Mouse (Mus musculus): ENCODE data around the gene Dclk1. TPM values are rescaled to one million over a fixed set of nuclear protein-coding genes. Genes with fewer than 3 reads are reported as not detected.

The Dclk1 gene
- polyA plus RNA-seq, 1 experiment from 2014 or later = 75.0 TPM

DNA sequence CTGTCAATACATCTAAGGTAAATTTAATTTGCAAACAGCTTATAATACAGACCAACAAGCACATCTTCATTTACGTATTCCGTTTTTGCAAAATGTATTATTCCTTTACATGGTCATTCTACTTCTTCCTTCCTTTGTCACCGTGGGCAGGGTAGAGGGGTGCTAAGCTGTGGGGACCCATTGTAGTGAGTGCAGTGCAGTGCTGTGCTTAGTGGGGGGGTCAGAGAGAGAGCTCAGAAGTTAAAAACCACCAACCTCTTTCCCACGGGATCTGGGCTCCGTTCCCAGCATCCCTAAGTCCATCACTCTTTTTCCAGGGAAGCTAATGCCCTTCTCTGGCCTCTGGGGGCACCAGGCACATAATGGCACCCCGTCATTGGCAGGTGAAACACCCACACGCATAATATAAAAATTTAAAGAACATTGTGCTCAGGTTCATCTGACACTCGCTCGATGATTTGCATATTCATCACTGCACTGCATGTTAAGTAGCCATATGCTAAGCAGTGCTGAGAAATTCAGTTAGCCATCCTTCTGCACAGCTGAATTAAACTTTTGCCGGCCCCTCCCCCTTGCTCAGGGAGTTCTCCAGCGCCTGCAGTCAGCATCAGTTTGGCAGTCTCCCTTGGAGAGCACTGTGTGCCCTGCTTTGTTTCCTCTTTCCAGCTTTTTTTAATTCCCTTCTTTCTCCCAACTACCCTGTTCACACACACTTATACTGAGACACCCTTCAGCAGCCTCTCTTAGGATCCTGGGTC lies 181.7 kb downstream of the Dclk1 start:
- Histone ChIP-seq H3K4me3 (ENCODE audit: low read depth, low read length) (no peak overlapping the region), H3K27ac (replicated peaks; ENCODE audit: low read depth, low read length) (no peak overlapping the region), H3K4me2 (ENCODE audit: low read depth, low read length) (no peak overlapping the region), H3K36me3 (ENCODE audit: control insufficient read depth, insufficient read depth, low read length) (no peaks in the 10 kb centered on the region), H3K4me1 (ENCODE audit: control insufficient read depth, insufficient read depth, low read length) (peaks cover 15% of the 10 kb centered on the region), H3K27me3 (replicated peaks; ENCODE audit: control insufficient read depth, insufficient read depth, low read length) (no peaks in the 10 kb centered on the region), H3K9ac (ENCODE audit: low read depth, low read length) (no peak overlapping the region), H3K9me3 (ENCODE audit: control insufficient read depth, low read length) (no peaks in the 10 kb centered on the region)
- DNase-seq (ENCODE audit: low spot score) = peak; percentile 69
- WGBS = 24% methylated on average over 11 of the region's 11 CpGs
- peak; percentile 71 for ATAC-seq (ENCODE audit: low read depth)

DNA sequence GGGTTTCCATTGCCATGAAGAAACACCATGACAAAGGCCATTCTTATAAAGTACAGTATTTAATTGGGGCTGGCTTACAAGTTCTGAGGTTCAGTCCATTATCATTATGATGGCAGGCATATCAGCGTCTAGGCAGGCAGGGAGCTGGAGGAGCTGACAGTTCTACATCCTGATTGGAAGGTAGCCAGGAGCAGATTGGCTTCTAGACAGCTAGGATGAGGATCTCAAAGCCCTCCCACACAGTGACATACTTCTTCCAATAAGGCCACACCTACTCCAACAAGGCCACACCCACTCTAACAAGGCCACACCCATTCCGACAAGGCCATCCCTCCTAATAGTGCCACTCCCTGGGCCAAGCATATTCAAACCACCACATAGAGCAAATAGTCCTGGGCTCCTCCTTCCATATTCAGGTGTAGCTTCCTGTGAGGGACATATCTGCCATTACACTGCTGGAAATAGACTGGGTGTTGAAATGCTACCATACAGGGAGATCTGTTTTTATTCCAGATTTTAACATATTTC lies 187.9 kb downstream of the Dclk1 start:
- Histone ChIP-seq H3K9ac (ENCODE audit: low read depth, low read length) (no peak overlapping the region), H3K27ac (replicated peaks; ENCODE audit: low read depth, low read length) (no peak overlapping the region), H3K4me1 (ENCODE audit: control insufficient read depth, insufficient read depth, low read length) (peaks cover 4% of the 10 kb centered on the region; the same call in 1 of the 2 replicates), H3K9me3 (ENCODE audit: control insufficient read depth, low read length) (no peaks in the 10 kb centered on the region), H3K4me2 (ENCODE audit: low read depth, low read length) (no peak overlapping the region), H3K27me3 (replicated peaks; ENCODE audit: control insufficient read depth, insufficient read depth, low read length) (no peaks in the 10 kb centered on the region), H3K4me3 (ENCODE audit: low read depth, low read length) (no peak overlapping the region), H3K36me3 (ENCODE audit: control insufficient read depth, insufficient read depth, low read length) (no peaks in the 10 kb centered on the region)
- 85% methylated on average over 2 of the region's 2 CpGs for WGBS
- ATAC-seq (ENCODE audit: low read depth) (no peak), DNase-seq (ENCODE audit: low spot score) (no peak)

- no peaks in the 10 kb centered on the region for H3K4me1 ChIP-seq (ENCODE audit: control insufficient read depth, insufficient read depth, low read length)
- no peak for ATAC-seq (ENCODE audit: low read depth)
- no peak overlapping the region for H3K4me3 ChIP-seq (ENCODE audit: low read depth, low read length)
- no peak overlapping the region for H3K9ac ChIP-seq (ENCODE audit: low read depth, low read length)
- H3K36me3 ChIP-seq (ENCODE audit: control insufficient read depth, insufficient read depth, low read length) = no peaks in the 10 kb centered on the region
- no peak overlapping the region for H3K27ac ChIP-seq (replicated peaks; ENCODE audit: low read depth, low read length)
- no peaks in the 10 kb centered on the region for H3K27me3 ChIP-seq (replicated peaks; ENCODE audit: control insufficient read depth, insufficient read depth, low read length)
- WGBS = 82% methylated on average over 3 of the region's 3 CpGs
- DNase-seq (ENCODE audit: low spot score) = no peak
- H3K4me2 ChIP-seq (ENCODE audit: low read depth, low read length) = no peak overlapping the region
- H3K9me3 ChIP-seq (ENCODE audit: control insufficient read depth, low read length) = no peaks in the 10 kb centered on the region
Observed at GRCm38 (mm10) chr3:55431223-55431622, 189.1 kb downstream of the Dclk1 start.

- no peaks in the 10 kb centered on the region for H3K27me3 ChIP-seq (replicated peaks; ENCODE audit: control insufficient read depth, insufficient read depth, low read length)
- H3K9ac ChIP-seq (ENCODE audit: low read depth, low read length) = no peak overlapping the region
- no peaks in the 10 kb centered on the region for H3K9me3 ChIP-seq (ENCODE audit: control insufficient read depth, low read length)
- H3K27ac ChIP-seq (replicated peaks; ENCODE audit: low read depth, low read length) = no peak overlapping the region
- WGBS = 62% methylated on average over 1 of the region's 1 CpGs
- no peak for ATAC-seq (ENCODE audit: low read depth)
- no peaks in the 10 kb centered on the region for H3K36me3 ChIP-seq (ENCODE audit: control insufficient read depth, insufficient read depth, low read length)
- DNase-seq (ENCODE audit: low spot score) = peak; percentile 41
- 0 out of 2 replicates have a peak, but pooled peaks cover 8% of the 10 kb centered on the region for H3K4me1 ChIP-seq (ENCODE audit: control insufficient read depth, insufficient read depth, low read length)
- H3K4me3 ChIP-seq (ENCODE audit: low read depth, low read length) = no peak overlapping the region
- H3K4me2 ChIP-seq (ENCODE audit: low read depth, low read length) = no peak overlapping the region
Observed at GRCm38 (mm10) chr3:55434276-55434675, 192.1 kb downstream of the Dclk1 start.

DNA sequence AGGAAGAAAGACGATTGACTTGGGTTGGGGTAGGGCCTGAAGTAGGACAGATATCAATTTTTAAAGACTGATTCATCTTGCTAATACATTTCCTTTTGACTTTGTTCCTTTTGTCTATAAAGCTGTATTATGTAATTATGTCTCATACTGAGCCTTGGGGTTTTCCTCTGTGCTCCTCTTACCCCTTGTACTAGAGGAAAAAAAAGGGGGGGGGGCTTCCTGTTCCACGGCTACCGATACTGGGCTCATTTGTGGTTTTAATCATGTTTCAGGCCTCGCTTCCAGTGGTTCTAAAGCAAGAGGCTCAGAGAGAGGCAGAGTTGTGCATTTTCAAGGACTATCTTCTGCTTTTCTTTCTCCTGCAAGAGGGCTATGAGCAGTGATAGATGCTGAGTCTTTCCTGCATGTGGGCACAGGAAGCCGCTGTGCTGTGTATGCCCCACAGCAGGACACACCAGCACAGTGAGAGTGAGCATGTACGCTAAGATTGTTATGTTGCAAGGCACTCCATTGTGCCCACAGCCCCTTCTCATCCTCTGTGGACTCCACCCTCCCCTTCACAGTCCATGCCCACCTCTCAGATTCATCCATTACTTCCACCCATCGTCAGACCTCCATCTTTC lies 196.8 kb downstream of the Dclk1 start:
- ATAC-seq (ENCODE audit: low read depth) (no peak), DNase-seq (ENCODE audit: low spot score) (no peak)
- Histone ChIP-seq H3K9ac (ENCODE audit: low read depth, low read length) (no peak overlapping the region), H3K36me3 (ENCODE audit: control insufficient read depth, insufficient read depth, low read length) (no peaks in the 10 kb centered on the region), H3K27ac (replicated peaks; ENCODE audit: low read depth, low read length) (no peak overlapping the region), H3K27me3 (replicated peaks; ENCODE audit: control insufficient read depth, insufficient read depth, low read length) (no peaks in the 10 kb centered on the region), H3K9me3 (ENCODE audit: control insufficient read depth, low read length) (no peaks in the 10 kb centered on the region), H3K4me1 (ENCODE audit: control insufficient read depth, insufficient read depth, low read length) (peaks cover 19% of the 10 kb centered on the region; the same call in 1 of the 2 replicates), H3K4me2 (ENCODE audit: low read depth, low read length) (no peak overlapping the region), H3K4me3 (ENCODE audit: low read depth, low read length) (no peak overlapping the region)
- 64% methylated on average over 7 of the region's 7 CpGs for WGBS

DNA sequence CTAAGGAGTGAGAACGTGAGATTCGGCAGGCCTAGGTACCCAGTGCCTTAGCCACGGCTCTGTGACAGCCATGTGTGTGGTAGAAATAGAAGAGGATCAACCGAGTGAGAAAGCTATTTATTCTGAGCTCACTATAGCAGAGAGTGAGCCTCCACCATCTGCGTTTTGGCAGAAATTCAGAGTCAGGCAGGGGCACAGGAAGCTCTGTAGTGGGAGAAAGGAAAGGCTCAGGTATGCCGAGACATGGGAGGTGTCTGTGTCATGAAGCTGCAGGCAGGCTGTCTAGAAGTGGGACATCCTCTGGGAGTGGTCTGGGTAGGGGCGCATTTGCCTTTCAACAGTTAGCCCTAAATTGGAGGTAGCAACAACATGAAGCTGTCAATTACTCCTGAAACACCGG lies 198.2 kb downstream of the Dclk1 start:
- no peak overlapping the region for H3K4me2 ChIP-seq (ENCODE audit: low read depth, low read length)
- WGBS = 45% methylated on average over 8 of the region's 8 CpGs
- ATAC-seq (ENCODE audit: low read depth) = peak; percentile 41; the same call in 1 of the 2 replicates

DNA sequence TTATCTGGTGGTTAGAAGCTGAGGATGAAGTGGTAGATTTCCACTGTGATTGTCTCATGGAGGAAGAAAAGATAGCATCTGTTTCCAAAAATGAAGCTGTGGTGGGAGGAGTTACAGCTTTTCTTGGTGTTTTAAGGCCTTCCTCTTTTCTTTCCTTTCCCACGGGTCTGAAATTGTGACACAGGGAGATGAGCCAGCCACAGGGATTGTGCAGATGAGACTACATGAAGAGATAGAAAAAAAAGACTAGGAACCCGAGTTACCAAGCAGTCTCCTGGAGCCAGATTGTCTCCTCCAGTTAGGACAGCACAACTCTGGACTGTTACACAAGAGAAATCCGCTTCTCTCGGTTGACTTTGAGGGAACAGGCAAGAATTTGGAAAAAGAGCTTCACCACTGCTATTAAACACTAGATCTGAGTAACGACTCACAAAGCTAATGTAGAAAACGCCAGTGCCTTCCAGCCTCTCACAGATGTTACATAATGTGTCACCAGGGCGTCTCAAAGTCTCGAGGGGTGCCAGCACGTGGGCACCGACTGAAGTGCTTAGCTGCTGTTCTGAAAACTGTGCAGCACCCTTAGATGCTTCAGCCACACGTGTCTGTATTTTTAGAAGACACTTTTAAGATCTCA lies 200.0 kb downstream of the Dclk1 start:
- Histone ChIP-seq H3K4me2 (ENCODE audit: low read depth, low read length) (no peak overlapping the region), H3K4me3 (ENCODE audit: low read depth, low read length) (no peak overlapping the region), H3K9ac (ENCODE audit: low read depth, low read length) (no peak overlapping the region), H3K27me3 (replicated peaks; ENCODE audit: control insufficient read depth, insufficient read depth, low read length) (no peaks in the 10 kb centered on the region), H3K36me3 (ENCODE audit: control insufficient read depth, insufficient read depth, low read length) (no peaks in the 10 kb centered on the region), H3K4me1 (ENCODE audit: control insufficient read depth, insufficient read depth, low read length) (peaks cover 18% of the 10 kb centered on the region; the same call in 1 of the 2 replicates), H3K27ac (replicated peaks; ENCODE audit: low read depth, low read length) (no peak overlapping the region), H3K9me3 (ENCODE audit: control insufficient read depth, low read length) (no peaks in the 10 kb centered on the region)
- no peak for ATAC-seq (ENCODE audit: low read depth)
- WGBS = 74% methylated on average over 11 of the region's 11 CpGs
- DNase-seq (ENCODE audit: low spot score) = no peak

More for the DNA sequence above, 198.2 kb downstream of the Dclk1 start:
- DNase-seq (ENCODE audit: low spot score) = no peak
- Histone ChIP-seq H3K36me3 (ENCODE audit: control insufficient read depth, insufficient read depth, low read length) (no peaks in the 10 kb centered on the region), H3K27me3 (replicated peaks; ENCODE audit: control insufficient read depth, insufficient read depth, low read length) (no peaks in the 10 kb centered on the region), H3K27ac (replicated peaks; ENCODE audit: low read depth, low read length) (no peak overlapping the region), H3K4me3 (ENCODE audit: low read depth, low read length) (no peak overlapping the region), H3K9me3 (ENCODE audit: control insufficient read depth, low read length) (no peaks in the 10 kb centered on the region), H3K4me1 (ENCODE audit: control insufficient read depth, insufficient read depth, low read length) (peaks cover 21% of the 10 kb centered on the region; the same call in 1 of the 2 replicates), H3K9ac (ENCODE audit: low read depth, low read length) (no peak overlapping the region)

DNA sequence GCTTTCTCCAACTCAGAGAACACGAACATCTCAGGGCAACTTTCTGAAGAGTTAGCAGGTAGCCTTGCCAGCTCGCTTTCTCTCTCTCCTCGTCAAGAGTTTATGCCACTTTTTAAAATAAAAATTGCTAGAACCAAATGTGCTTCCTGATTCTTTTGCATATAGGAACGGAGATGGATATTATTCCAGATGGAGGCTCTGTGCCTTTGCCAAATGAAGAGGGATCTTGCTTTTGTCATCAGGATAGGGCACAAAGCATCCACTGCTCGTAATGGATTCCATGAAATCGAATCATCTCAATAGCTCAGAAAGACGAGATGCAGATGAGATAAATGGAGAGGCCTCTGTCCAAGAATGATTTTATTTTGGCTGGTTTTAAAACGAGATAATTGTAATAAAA lies 201.1 kb downstream of the Dclk1 start:
- peaks cover 18% of the 10 kb centered on the region; the same call in 1 of the 2 replicates for H3K4me1 ChIP-seq (ENCODE audit: control insufficient read depth, insufficient read depth, low read length)
- DNase-seq (ENCODE audit: low spot score) (no peak), ATAC-seq (ENCODE audit: low read depth) (no peak)
- no peaks in the 10 kb centered on the region for H3K9me3 ChIP-seq (ENCODE audit: control insufficient read depth, low read length)
- no peak overlapping the region for H3K27ac ChIP-seq (replicated peaks; ENCODE audit: low read depth, low read length)
- H3K9ac ChIP-seq (ENCODE audit: low read depth, low read length) = no peak overlapping the region
- H3K27me3 ChIP-seq (replicated peaks; ENCODE audit: control insufficient read depth, insufficient read depth, low read length) = no peaks in the 10 kb centered on the region
- no peaks in the 10 kb centered on the region for H3K36me3 ChIP-seq (ENCODE audit: control insufficient read depth, insufficient read depth, low read length)
- H3K4me3 ChIP-seq (ENCODE audit: low read depth, low read length) = no peak overlapping the region
- 75% methylated on average over 8 of the region's 8 CpGs for WGBS
- no peak overlapping the region for H3K4me2 ChIP-seq (ENCODE audit: low read depth, low read length)

Data from embryonic facial prominence, embryonic 14.5 days (tissue).